Mouse (Mus musculus): ENCODE results near the gene Ap2b1. TPM values are rescaled to one million over a fixed set of nuclear protein-coding genes. Genes with fewer than 3 reads are reported as not detected.

Ap2b1 gene
- polyA plus RNA-seq, 1 experiment from 2014 or later = 20.0 TPM

- Histone ChIP-seq H3K9me3 (ENCODE audit: control insufficient read depth, low read length) (no peaks in the 10 kb centered on the region), H3K36me3 (ENCODE audit: control insufficient read depth, insufficient read depth, low read length) (no peaks in the 10 kb centered on the region), H3K4me2 (replicated peaks; ENCODE audit: low read depth) (no peak overlapping the region), H3K4me1 (replicated peaks; ENCODE audit: control insufficient read depth, insufficient read depth) (peaks cover 11% of the 10 kb centered on the region), H3K27me3 (ENCODE audit: control insufficient read depth, insufficient read depth, low read length) (no peaks in the 10 kb centered on the region), H3K27ac (replicated peaks) (peak overlapping the region; percentile 71), H3K9ac (ENCODE audit: low read length) (no peak overlapping the region), H3K4me3 (ENCODE audit: low read depth, low read length) (no peak overlapping the region)
- 38% methylated on average over 16 of the region's 16 CpGs for WGBS
- no peak for TF ChIP-seq EP300 (optimal IDR thresholded peaks at IDR 0.05)
- ATAC-seq (ENCODE audit: low FRiP score, low TSS enrichment) (no peak; the same call in 1 of the 2 replicates), DNase-seq (ENCODE audit: low spot score) (no peak)
These were observed 149.4 kb downstream of the Ap2b1 start for GRCm38 (mm10) chr11:83448021-83448926.

DNA sequence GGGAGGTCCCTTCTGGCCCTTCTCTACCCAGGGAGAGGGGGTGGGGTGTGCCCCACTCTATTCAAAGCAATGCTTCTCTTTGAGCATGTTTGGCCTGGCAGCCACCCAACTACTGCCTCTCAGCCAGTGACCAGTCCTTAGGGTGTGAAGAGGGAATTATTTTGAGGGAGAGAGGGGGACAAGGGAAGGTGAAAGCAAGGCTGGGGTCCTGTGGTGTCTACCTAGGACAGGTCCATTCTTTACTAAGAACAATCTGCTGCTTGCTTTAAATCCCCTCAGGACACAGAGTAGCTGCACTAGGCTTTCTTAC is 150.1 kb downstream of the Ap2b1 start:
- DNase-seq (ENCODE audit: low spot score) = peak; percentile 75
- Histone ChIP-seq H3K4me1 (replicated peaks; ENCODE audit: control insufficient read depth, insufficient read depth) (peaks cover 11% of the 10 kb centered on the region), H3K27ac (replicated peaks) (peak overlapping the region; percentile 58; the same call in 1 of the 2 replicates), H3K27me3 (ENCODE audit: control insufficient read depth, insufficient read depth, low read length) (no peaks in the 10 kb centered on the region), H3K9me3 (ENCODE audit: control insufficient read depth, low read length) (no peaks in the 10 kb centered on the region), H3K9ac (ENCODE audit: low read length) (no peak overlapping the region), H3K4me2 (replicated peaks; ENCODE audit: low read depth) (no peak overlapping the region), H3K36me3 (ENCODE audit: control insufficient read depth, insufficient read depth, low read length) (no peaks in the 10 kb centered on the region), H3K4me3 (ENCODE audit: low read depth, low read length) (no peak overlapping the region)
- no peak for ATAC-seq (ENCODE audit: low FRiP score, low TSS enrichment)
- TF ChIP-seq CTCF (IDR thresholded peaks at IDR 0.05; ENCODE audit: low read depth) = no peak
- TF ChIP-seq EP300 (optimal IDR thresholded peaks at IDR 0.05) = no peak

DNA sequence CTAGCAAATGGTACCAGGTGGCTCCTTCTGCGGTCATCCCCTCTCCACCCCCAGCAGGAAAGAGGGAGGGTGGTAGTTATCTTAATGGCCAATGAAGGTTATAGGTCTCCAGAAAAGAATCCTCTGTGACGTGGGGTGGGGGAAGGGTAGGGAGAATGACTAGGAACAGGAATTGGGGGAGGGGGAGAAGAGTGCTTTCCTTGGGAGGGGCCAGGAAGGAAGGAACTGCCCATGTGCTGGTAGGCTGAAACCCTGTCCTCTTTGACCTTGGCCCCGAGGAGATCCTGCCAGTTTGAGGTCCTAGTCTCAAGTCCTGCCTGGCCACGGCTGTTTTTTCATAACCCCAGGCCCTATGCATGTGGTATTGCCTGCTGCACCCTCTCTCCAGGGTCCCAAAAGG is 150.5 kb downstream of the Ap2b1 start:
- ATAC-seq (ENCODE audit: low FRiP score, low TSS enrichment) (no peak), DNase-seq (ENCODE audit: low spot score) (no peak)
- Histone ChIP-seq H3K27ac (replicated peaks) (no peak overlapping the region; the same call in 1 of the 2 replicates), H3K9me3 (ENCODE audit: control insufficient read depth, low read length) (no peaks in the 10 kb centered on the region), H3K4me1 (replicated peaks; ENCODE audit: control insufficient read depth, insufficient read depth) (peaks cover 11% of the 10 kb centered on the region), H3K36me3 (ENCODE audit: control insufficient read depth, insufficient read depth, low read length) (no peaks in the 10 kb centered on the region), H3K4me2 (replicated peaks; ENCODE audit: low read depth) (no peak overlapping the region), H3K27me3 (ENCODE audit: control insufficient read depth, insufficient read depth, low read length) (no peaks in the 10 kb centered on the region), H3K4me3 (ENCODE audit: low read depth, low read length) (no peak overlapping the region), H3K9ac (ENCODE audit: low read length) (no peak overlapping the region)
- TF ChIP-seq CTCF (IDR thresholded peaks at IDR 0.05; ENCODE audit: low read depth) = no peak
- no peak for TF ChIP-seq EP300 (optimal IDR thresholded peaks at IDR 0.05)
- WGBS = 44% methylated on average over 4 of the region's 4 CpGs

- Histone ChIP-seq H3K27ac (replicated peaks) (no peak overlapping the region), H3K4me3 (ENCODE audit: low read depth, low read length) (no peak overlapping the region), H3K27me3 (ENCODE audit: control insufficient read depth, insufficient read depth, low read length) (no peaks in the 10 kb centered on the region), H3K4me2 (replicated peaks; ENCODE audit: low read depth) (no peak overlapping the region), H3K9me3 (ENCODE audit: control insufficient read depth, low read length) (no peaks in the 10 kb centered on the region), H3K36me3 (ENCODE audit: control insufficient read depth, insufficient read depth, low read length) (no peaks in the 10 kb centered on the region), H3K4me1 (replicated peaks; ENCODE audit: control insufficient read depth, insufficient read depth) (peaks cover 13% of the 10 kb centered on the region), H3K9ac (ENCODE audit: low read length) (no peak overlapping the region)
- TF ChIP-seq EP300 (optimal IDR thresholded peaks at IDR 0.05) (no peak), CTCF (IDR thresholded peaks at IDR 0.05; ENCODE audit: low read depth) (no peak)
- no peak for ATAC-seq (ENCODE audit: low FRiP score, low TSS enrichment)
- no peak for DNase-seq (ENCODE audit: low spot score)
- WGBS = 24% methylated on average over 1 of the region's 1 CpGs
These were observed 151.7 kb downstream of the Ap2b1 start for GRCm38 (mm10) chr11:83450550-83450949.

DNA sequence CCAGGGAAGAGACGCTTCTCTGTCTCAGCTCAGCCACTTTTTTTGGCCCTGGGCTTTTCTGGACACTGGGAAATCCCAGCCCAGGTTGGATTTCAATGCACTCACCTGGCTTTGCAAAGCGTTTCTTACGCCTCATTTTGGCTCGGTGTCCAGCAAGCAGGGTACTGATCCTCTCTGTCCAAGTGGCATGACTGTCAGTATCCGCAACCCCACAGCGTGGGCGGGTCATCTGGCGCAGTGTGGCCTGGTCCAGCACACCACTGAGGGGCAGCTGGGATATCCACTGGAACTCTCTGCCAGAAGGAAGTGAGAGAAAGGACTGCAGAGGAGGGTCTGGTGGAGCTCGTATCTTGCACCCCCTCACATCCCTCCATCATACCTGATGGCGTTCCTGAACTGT is 152.5 kb downstream of the Ap2b1 start:
- Histone ChIP-seq H3K4me2 (replicated peaks; ENCODE audit: low read depth) (no peak overlapping the region), H3K9ac (ENCODE audit: low read length) (no peak overlapping the region), H3K36me3 (ENCODE audit: control insufficient read depth, insufficient read depth, low read length) (no peaks in the 10 kb centered on the region), H3K4me3 (ENCODE audit: low read depth, low read length) (no peak overlapping the region), H3K27ac (replicated peaks) (no peak overlapping the region), H3K4me1 (replicated peaks; ENCODE audit: control insufficient read depth, insufficient read depth) (peaks cover 13% of the 10 kb centered on the region), H3K9me3 (ENCODE audit: control insufficient read depth, low read length) (no peaks in the 10 kb centered on the region), H3K27me3 (ENCODE audit: control insufficient read depth, insufficient read depth, low read length) (no peaks in the 10 kb centered on the region)
- 86% methylated on average over 10 of the region's 10 CpGs for WGBS
- DNase-seq (ENCODE audit: low spot score) = no peak
- TF ChIP-seq EP300 (optimal IDR thresholded peaks at IDR 0.05) = no peak
- TF ChIP-seq CTCF (IDR thresholded peaks at IDR 0.05; ENCODE audit: low read depth) = no peak
- no peak for ATAC-seq (ENCODE audit: low FRiP score, low TSS enrichment)

DNA sequence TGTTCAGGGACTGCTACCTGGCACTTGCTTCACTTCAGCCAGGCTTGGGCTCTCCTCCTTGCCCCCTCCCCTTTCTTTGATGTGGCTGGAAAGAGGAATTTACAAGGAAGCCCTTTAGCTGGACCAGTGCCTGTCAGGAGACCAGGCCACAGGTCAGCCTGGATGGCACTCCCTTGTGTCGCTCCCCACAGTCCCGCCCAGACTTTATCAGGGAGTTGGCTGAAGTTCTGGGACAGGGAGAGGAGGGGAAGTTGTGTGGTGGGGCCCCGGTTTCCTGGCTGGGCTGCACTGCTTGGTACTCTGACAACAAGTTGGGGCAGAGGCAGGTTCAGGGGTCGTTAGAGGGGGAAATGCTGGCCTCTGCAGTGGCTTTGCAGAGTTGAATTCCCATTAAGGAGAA is 155.7 kb downstream of the Ap2b1 start:
- ATAC-seq (ENCODE audit: low FRiP score, low TSS enrichment) (peak; percentile 79), DNase-seq (ENCODE audit: low spot score) (peak; percentile 76)
- no peak overlapping the region for H3K4me3 ChIP-seq (ENCODE audit: low read depth, low read length)
- TF ChIP-seq EP300 (optimal IDR thresholded peaks at IDR 0.05) (peak; percentile 52), CTCF (IDR thresholded peaks at IDR 0.05; ENCODE audit: low read depth) (no peak)
- 9% methylated on average over 4 of the region's 4 CpGs for WGBS
- no peaks in the 10 kb centered on the region for H3K36me3 ChIP-seq (ENCODE audit: control insufficient read depth, insufficient read depth, low read length)
- no peaks in the 10 kb centered on the region for H3K9me3 ChIP-seq (ENCODE audit: control insufficient read depth, low read length)
- peaks cover 10% of the 10 kb centered on the region for H3K4me1 ChIP-seq (replicated peaks; ENCODE audit: control insufficient read depth, insufficient read depth)
- 0 out of 2 replicates have a peak overlapping the region, but pooled peaks have one; percentile 31 for H3K9ac ChIP-seq (ENCODE audit: low read length)
- no peaks in the 10 kb centered on the region for H3K27me3 ChIP-seq (ENCODE audit: control insufficient read depth, insufficient read depth, low read length)
- H3K4me2 ChIP-seq (replicated peaks; ENCODE audit: low read depth) = peak overlapping the region; percentile 6; the same call in 1 of the 2 replicates
- H3K27ac ChIP-seq (replicated peaks) = peak overlapping the region; percentile 93

Other genes starting within 250 kb of the Ap2b1 start
- 22.1 and 23.1 TPM in 2 replicates for gene Slfn2, start 233.9 kb upstream of the Ap2b1 start, polyA plus RNA-seq (2015; fragmentation: Nextera tagmentation; extraction: Ambion mirVana)
- gene Slfn1, start 182.2 kb upstream of the Ap2b1 start, polyA plus RNA-seq (2015; fragmentation: Nextera tagmentation; extraction: Ambion mirVana) = 0.17 and 0.29 TPM in 2 replicates
- gene Slfn4, start 123.8 kb upstream of the Ap2b1 start, polyA plus RNA-seq (2015; fragmentation: Nextera tagmentation; extraction: Ambion mirVana) = 0.52 and 0.64 TPM in 2 replicates
- gene Slfn3, start 107.7 kb upstream of the Ap2b1 start, polyA plus RNA-seq (2015; fragmentation: Nextera tagmentation; extraction: Ambion mirVana) = 0.22 and 0.31 TPM in 2 replicates
- gene Slfn14, start 12.3 kb upstream of the Ap2b1 start, polyA plus RNA-seq (2015; fragmentation: Nextera tagmentation; extraction: Ambion mirVana) = 0.04 TPM in 2 replicates
- 9.1 and 10.1 TPM in 2 replicates for gene Pex12, start 3.6 kb downstream of the Ap2b1 start, polyA plus RNA-seq (2015; fragmentation: Nextera tagmentation; extraction: Ambion mirVana)
- 0.69 and 1.1 TPM in 2 replicates for gene Rasl10b, start 110.1 kb downstream of the Ap2b1 start, polyA plus RNA-seq (2015; fragmentation: Nextera tagmentation; extraction: Ambion mirVana)
- gene Gas2l2, start 130.4 kb downstream of the Ap2b1 start, polyA plus RNA-seq (2015; fragmentation: Nextera tagmentation; extraction: Ambion mirVana) = 0.11 and 0.21 TPM in 2 replicates
- 0.68 and 0.98 TPM in 2 replicates for gene 1700020L24Rik, start 138.7 kb downstream of the Ap2b1 start, polyA plus RNA-seq (2015; fragmentation: Nextera tagmentation; extraction: Ambion mirVana)
- 5.6 and 6.4 TPM in 2 replicates for gene Mmp28, start 164.0 kb downstream of the Ap2b1 start, polyA plus RNA-seq (2015; fragmentation: Nextera tagmentation; extraction: Ambion mirVana)
- gene Taf15, start 174.1 kb downstream of the Ap2b1 start, polyA plus RNA-seq (2015; fragmentation: Nextera tagmentation; extraction: Ambion mirVana) = 2.8 and 4.0 TPM in 2 replicates
- not detected in 2 replicates for gene Heatr9, start 223.2 kb downstream of the Ap2b1 start, polyA plus RNA-seq (2015; fragmentation: Nextera tagmentation; extraction: Ambion mirVana)
- 0.33 and 1.1 TPM in 2 replicates for gene Ccl5, start 231.5 kb downstream of the Ap2b1 start, polyA plus RNA-seq (2015; fragmentation: Nextera tagmentation; extraction: Ambion mirVana)